Mouse (Mus musculus): ENCODE results near the gene Olfr322. TPM values are rescaled to one million over a fixed set of nuclear protein-coding genes. Genes with fewer than 3 reads are reported as not detected.
A peak's percentile ranks its signal among the peaks of the same experiment; 100 is the strongest.

Olfr322 gene
- polyA plus RNA-seq (2014; fragmentation: Nextera tagmentation; extraction: Ambion mirVana) = 0.07 TPM in 1 of 2 replicates, not detected in the other

DNA sequence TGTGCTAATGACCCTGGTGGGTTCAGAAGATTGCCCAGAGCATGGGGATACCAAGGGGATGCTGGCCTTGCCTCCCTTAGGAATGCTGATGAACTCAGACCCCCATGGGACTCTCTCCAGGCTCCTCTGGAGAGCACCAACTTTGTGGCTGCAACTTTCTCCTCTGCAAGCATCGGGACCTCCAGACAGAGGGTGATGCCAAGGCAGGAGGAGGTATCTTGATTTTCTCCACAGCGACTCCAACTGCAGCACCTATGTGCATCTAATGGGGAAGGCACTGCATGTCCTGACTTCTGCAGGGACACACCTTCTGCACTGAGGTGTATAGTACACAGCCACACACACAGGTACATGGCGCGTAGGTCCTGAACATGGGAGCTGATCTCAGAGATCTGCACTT, at the start of gene Olfr322:
Gene Olfr322, plus strand, starts transcription at position 187 of the 400 bp plus-strand sequence.
- ATAC-seq (ENCODE audit: low FRiP score) (no peak), DNase-seq (ENCODE audit: low spot score, missing footprints) (no peak)
- H3K4me3 ChIP-seq (ENCODE audit: low read depth, low read length) = no peak within 1 kb of the TSS
- H3K36me3 ChIP-seq (ENCODE audit: control insufficient read depth, insufficient read depth, low read length) = no peaks in the 10 kb centered on the region
- no peak within 1 kb of the TSS for H3K27ac ChIP-seq (ENCODE audit: low read depth, low read length)
- H3K27me3 ChIP-seq (ENCODE audit: control insufficient read depth, insufficient read depth, low read length) = no peaks in the 10 kb centered on the region
- no peak within 1 kb of the TSS for H3K9ac ChIP-seq (ENCODE audit: low read length)
- no peaks in the 10 kb centered on the region for H3K9me3 ChIP-seq (ENCODE audit: control insufficient read depth, low read length)
- H3K4me2 ChIP-seq = no peak within 1 kb of the TSS
- no peaks in the 10 kb centered on the region for H3K4me1 ChIP-seq (ENCODE audit: control insufficient read depth, insufficient read depth, low read length)
- 79% methylated on average over 4 of the region's 4 CpGs for WGBS

DNA sequence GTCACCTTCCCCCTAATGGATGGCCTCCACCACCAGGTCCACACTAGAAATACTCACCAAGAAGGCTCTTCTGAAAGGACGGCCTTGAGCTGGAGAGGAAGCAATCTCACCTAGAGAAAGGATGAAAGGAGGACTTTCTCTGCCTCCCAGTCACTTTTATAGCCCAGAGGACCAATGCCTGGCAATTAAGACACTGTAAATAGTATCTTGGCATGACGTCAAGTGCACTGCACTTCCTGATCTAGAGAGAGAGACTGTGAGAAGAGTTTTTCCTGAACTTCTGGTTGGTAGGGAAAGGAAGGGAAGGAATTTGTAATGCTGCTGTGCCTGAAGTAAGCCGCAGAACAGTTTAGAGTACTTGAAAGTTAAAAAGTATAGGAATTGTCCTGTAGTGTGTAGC, 45.2 kb upstream of the Olfr322 start:
- no peak overlapping the region for H3K27ac ChIP-seq (ENCODE audit: low read depth, low read length)
- no peaks in the 10 kb centered on the region for H3K36me3 ChIP-seq (ENCODE audit: control insufficient read depth, insufficient read depth, low read length)
- H3K4me3 ChIP-seq (ENCODE audit: low read depth, low read length) = no peak overlapping the region
- ATAC-seq (ENCODE audit: low FRiP score) = no peak
- no peaks in the 10 kb centered on the region for H3K4me1 ChIP-seq (ENCODE audit: control insufficient read depth, insufficient read depth, low read length)
- H3K9ac ChIP-seq (ENCODE audit: low read length) = no peak overlapping the region
- H3K4me2 ChIP-seq = no peak overlapping the region
- DNase-seq (ENCODE audit: low spot score, missing footprints) = peak; percentile 4
- H3K27me3 ChIP-seq (ENCODE audit: control insufficient read depth, insufficient read depth, low read length) = no peaks in the 10 kb centered on the region
- 83% methylated on average over 3 of the region's 3 CpGs for WGBS
- H3K9me3 ChIP-seq (ENCODE audit: control insufficient read depth, low read length) = no peaks in the 10 kb centered on the region

DNA sequence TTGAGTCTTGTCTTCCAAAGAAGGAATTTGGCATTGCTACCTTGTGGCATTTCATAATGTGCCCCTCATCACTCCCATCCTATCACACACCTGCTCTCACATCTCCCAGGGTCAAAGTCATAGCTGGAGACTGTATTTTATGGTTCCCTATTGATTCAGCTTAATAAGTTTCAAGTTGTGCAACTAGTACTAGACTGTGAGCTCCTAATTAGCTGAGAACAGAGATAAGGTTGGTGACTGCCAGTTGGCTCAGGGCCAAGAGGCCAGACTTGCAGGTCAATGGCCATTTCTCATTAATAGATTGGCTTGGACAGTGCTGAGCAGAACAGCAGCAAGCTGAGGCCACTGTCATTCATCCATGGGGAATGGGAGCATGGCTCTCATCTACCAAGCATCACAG, 44.1 kb upstream of the Olfr322 start:
- DNase-seq (ENCODE audit: low spot score, missing footprints) = no peak
- no peak for ATAC-seq (ENCODE audit: low FRiP score)

GRCm38 (mm10) chr11:58615975-58616374, 42.6 kb upstream of the Olfr322 start, which contains the start of gene 2210407C18Rik:
Gene 2210407C18Rik, minus strand, starts transcription at chr11:58616075.
- WGBS = 92% methylated on average over 4 of the region's 4 CpGs
- H3K9me3 ChIP-seq (ENCODE audit: control insufficient read depth, low read length) = no peaks in the 10 kb centered on the region
- DNase-seq (ENCODE audit: low spot score, missing footprints) = no peak
- no peaks in the 10 kb centered on the region for H3K4me1 ChIP-seq (ENCODE audit: control insufficient read depth, insufficient read depth, low read length)
- no peak within 1 kb of the TSS for H3K27ac ChIP-seq (ENCODE audit: low read depth, low read length)
- H3K9ac ChIP-seq (ENCODE audit: low read length) = no peak within 1 kb of the TSS
- no peak for ATAC-seq (ENCODE audit: low FRiP score)
- no peak within 1 kb of the TSS for H3K4me2 ChIP-seq
- H3K36me3 ChIP-seq (ENCODE audit: control insufficient read depth, insufficient read depth, low read length) = no peaks in the 10 kb centered on the region
- no peaks in the 10 kb centered on the region for H3K27me3 ChIP-seq (ENCODE audit: control insufficient read depth, insufficient read depth, low read length)
- H3K4me3 ChIP-seq (ENCODE audit: low read depth, low read length) = no peak within 1 kb of the TSS

More for the DNA sequence above, 44.1 kb upstream of the Olfr322 start:
- Histone ChIP-seq H3K4me2 (no peak overlapping the region), H3K9me3 (ENCODE audit: control insufficient read depth, low read length) (no peaks in the 10 kb centered on the region), H3K27me3 (ENCODE audit: control insufficient read depth, insufficient read depth, low read length) (no peaks in the 10 kb centered on the region), H3K4me3 (ENCODE audit: low read depth, low read length) (no peak overlapping the region), H3K9ac (ENCODE audit: low read length) (no peak overlapping the region), H3K27ac (ENCODE audit: low read depth, low read length) (no peak overlapping the region), H3K4me1 (ENCODE audit: control insufficient read depth, insufficient read depth, low read length) (no peaks in the 10 kb centered on the region), H3K36me3 (ENCODE audit: control insufficient read depth, insufficient read depth, low read length) (no peaks in the 10 kb centered on the region)

GRCm38 (mm10) chr11:58618369-58618768, 40.2 kb upstream of the Olfr322 start:
- H3K9me3 ChIP-seq (ENCODE audit: control insufficient read depth, low read length) = no peaks in the 10 kb centered on the region
- H3K4me3 ChIP-seq (ENCODE audit: low read depth, low read length) = no peak overlapping the region
- no peaks in the 10 kb centered on the region for H3K27me3 ChIP-seq (ENCODE audit: control insufficient read depth, insufficient read depth, low read length)
- no peak overlapping the region for H3K4me2 ChIP-seq
- no peak for ATAC-seq (ENCODE audit: low FRiP score)
- H3K27ac ChIP-seq (ENCODE audit: low read depth, low read length) = no peak overlapping the region
- no peaks in the 10 kb centered on the region for H3K4me1 ChIP-seq (ENCODE audit: control insufficient read depth, insufficient read depth, low read length)
- DNase-seq (ENCODE audit: low spot score, missing footprints) = no peak
- H3K36me3 ChIP-seq (ENCODE audit: control insufficient read depth, insufficient read depth, low read length) = no peaks in the 10 kb centered on the region
- 73% methylated on average over 3 of the region's 3 CpGs for WGBS
- no peak overlapping the region for H3K9ac ChIP-seq (ENCODE audit: low read length)

DNA sequence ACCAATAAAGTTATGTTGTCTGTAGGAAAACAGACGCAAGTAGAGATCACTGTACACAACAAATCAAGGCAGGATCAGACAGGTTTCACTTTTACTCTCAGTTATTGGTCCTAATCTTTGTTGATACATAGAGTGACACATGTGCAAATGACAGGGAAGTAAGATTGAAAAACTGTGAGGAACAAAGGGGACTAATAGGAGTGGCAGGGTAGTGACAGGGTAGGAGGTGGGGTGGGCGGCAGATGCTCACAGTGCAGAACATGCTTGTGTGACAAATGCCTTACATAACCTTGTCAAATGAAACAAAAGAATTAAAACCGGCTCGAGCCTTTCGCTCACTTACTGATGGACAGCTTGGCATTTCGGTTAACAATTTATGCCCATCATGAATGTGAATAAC, 39.8 kb upstream of the Olfr322 start:
- H3K4me1 ChIP-seq (ENCODE audit: control insufficient read depth, insufficient read depth, low read length) = no peaks in the 10 kb centered on the region
- H3K36me3 ChIP-seq (ENCODE audit: control insufficient read depth, insufficient read depth, low read length) = no peaks in the 10 kb centered on the region
- no peak overlapping the region for H3K27ac ChIP-seq (ENCODE audit: low read depth, low read length)
- H3K27me3 ChIP-seq (ENCODE audit: control insufficient read depth, insufficient read depth, low read length) = no peaks in the 10 kb centered on the region
- H3K4me3 ChIP-seq (ENCODE audit: low read depth, low read length) = no peak overlapping the region
- no peak overlapping the region for H3K9ac ChIP-seq (ENCODE audit: low read length)
- DNase-seq (ENCODE audit: low spot score, missing footprints) (peak; percentile 47), ATAC-seq (ENCODE audit: low FRiP score) (no peak)
- 75% methylated on average over 6 of the region's 6 CpGs for WGBS
- H3K9me3 ChIP-seq (ENCODE audit: control insufficient read depth, low read length) = no peaks in the 10 kb centered on the region
- H3K4me2 ChIP-seq = no peak overlapping the region

- H3K9ac ChIP-seq (ENCODE audit: low read length) = no peak overlapping the region
- ATAC-seq (ENCODE audit: low FRiP score) (no peak), DNase-seq (ENCODE audit: low spot score, missing footprints) (no peak)
- H3K9me3 ChIP-seq (ENCODE audit: control insufficient read depth, low read length) = no peaks in the 10 kb centered on the region
- WGBS = 54% methylated on average over 4 of the region's 4 CpGs
- H3K4me2 ChIP-seq = no peak overlapping the region
- no peak overlapping the region for H3K4me3 ChIP-seq (ENCODE audit: low read depth, low read length)
- H3K4me1 ChIP-seq (ENCODE audit: control insufficient read depth, insufficient read depth, low read length) = no peaks in the 10 kb centered on the region
- H3K36me3 ChIP-seq (ENCODE audit: control insufficient read depth, insufficient read depth, low read length) = no peaks in the 10 kb centered on the region
- no peaks in the 10 kb centered on the region for H3K27me3 ChIP-seq (ENCODE audit: control insufficient read depth, insufficient read depth, low read length)
- H3K27ac ChIP-seq (ENCODE audit: low read depth, low read length) = no peak overlapping the region
These were observed 32.4 kb upstream of the Olfr322 start for GRCm38 (mm10) chr11:58626146-58626545.

- H3K27ac ChIP-seq (ENCODE audit: low read depth, low read length) = no peak within 1 kb of the TSS
- ATAC-seq (ENCODE audit: low FRiP score) = no peak
- WGBS = 80% methylated on average over 5 of the region's 5 CpGs
These were observed 28.2 kb upstream of the Olfr322 start, which contains the start of gene Olfr323 for GRCm38 (mm10) chr11:58630401-58630800. Gene Olfr323, minus strand, starts transcription at chr11:58630501.

DNA sequence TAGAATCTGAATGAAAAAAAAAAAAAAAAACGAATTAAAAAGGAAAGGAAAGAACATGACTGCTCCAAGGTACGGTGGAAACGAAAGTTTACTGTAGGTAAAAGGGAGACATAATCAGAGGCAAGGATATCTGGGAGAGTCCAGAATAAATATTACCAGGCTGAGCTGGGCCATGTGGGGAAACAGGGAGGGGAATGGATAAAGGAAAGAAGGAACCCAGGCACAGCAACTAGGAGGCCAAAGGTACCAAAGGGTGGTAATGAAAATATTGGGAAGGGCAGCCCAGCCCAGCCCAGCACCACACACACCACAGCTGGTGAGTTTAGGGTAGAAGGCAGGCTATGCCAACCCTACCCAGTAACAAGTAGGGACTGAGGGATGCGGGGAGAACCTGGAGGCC, 23.7 kb upstream of the Olfr322 start:
- no peak overlapping the region for H3K4me2 ChIP-seq
- no peak overlapping the region for H3K9ac ChIP-seq (ENCODE audit: low read length)
- H3K4me1 ChIP-seq (ENCODE audit: control insufficient read depth, insufficient read depth, low read length) = no peaks in the 10 kb centered on the region; the same call in 1 of the 2 replicates
- no peaks in the 10 kb centered on the region for H3K9me3 ChIP-seq (ENCODE audit: control insufficient read depth, low read length)
- no peak overlapping the region for H3K4me3 ChIP-seq (ENCODE audit: low read depth, low read length)
- no peaks in the 10 kb centered on the region for H3K27me3 ChIP-seq (ENCODE audit: control insufficient read depth, insufficient read depth, low read length)
- no peaks in the 10 kb centered on the region for H3K36me3 ChIP-seq (ENCODE audit: control insufficient read depth, insufficient read depth, low read length)
- no peak for DNase-seq (ENCODE audit: low spot score, missing footprints)
- 62% methylated on average over 4 of the region's 4 CpGs for WGBS
- ATAC-seq (ENCODE audit: low FRiP score) = no peak
- H3K27ac ChIP-seq (ENCODE audit: low read depth, low read length) = no peak overlapping the region

More at GRCm38 (mm10) chr11:58630401-58630800, 28.2 kb upstream of the Olfr322 start, which contains the start of gene Olfr323:
- Histone ChIP-seq H3K9ac (ENCODE audit: low read length) (no peak within 1 kb of the TSS), H3K27me3 (ENCODE audit: control insufficient read depth, insufficient read depth, low read length) (no peaks in the 10 kb centered on the region), H3K9me3 (ENCODE audit: control insufficient read depth, low read length) (no peaks in the 10 kb centered on the region), H3K36me3 (ENCODE audit: control insufficient read depth, insufficient read depth, low read length) (no peaks in the 10 kb centered on the region), H3K4me1 (ENCODE audit: control insufficient read depth, insufficient read depth, low read length) (no peaks in the 10 kb centered on the region; the same call in 1 of the 2 replicates), H3K4me2 (no peak within 1 kb of the TSS), H3K4me3 (ENCODE audit: low read depth, low read length) (no peak within 1 kb of the TSS)
- DNase-seq (ENCODE audit: low spot score, missing footprints) = no peak
